8 mouse cellular contexts compared by ENCODE assay signal in the genomic region with DNA sequence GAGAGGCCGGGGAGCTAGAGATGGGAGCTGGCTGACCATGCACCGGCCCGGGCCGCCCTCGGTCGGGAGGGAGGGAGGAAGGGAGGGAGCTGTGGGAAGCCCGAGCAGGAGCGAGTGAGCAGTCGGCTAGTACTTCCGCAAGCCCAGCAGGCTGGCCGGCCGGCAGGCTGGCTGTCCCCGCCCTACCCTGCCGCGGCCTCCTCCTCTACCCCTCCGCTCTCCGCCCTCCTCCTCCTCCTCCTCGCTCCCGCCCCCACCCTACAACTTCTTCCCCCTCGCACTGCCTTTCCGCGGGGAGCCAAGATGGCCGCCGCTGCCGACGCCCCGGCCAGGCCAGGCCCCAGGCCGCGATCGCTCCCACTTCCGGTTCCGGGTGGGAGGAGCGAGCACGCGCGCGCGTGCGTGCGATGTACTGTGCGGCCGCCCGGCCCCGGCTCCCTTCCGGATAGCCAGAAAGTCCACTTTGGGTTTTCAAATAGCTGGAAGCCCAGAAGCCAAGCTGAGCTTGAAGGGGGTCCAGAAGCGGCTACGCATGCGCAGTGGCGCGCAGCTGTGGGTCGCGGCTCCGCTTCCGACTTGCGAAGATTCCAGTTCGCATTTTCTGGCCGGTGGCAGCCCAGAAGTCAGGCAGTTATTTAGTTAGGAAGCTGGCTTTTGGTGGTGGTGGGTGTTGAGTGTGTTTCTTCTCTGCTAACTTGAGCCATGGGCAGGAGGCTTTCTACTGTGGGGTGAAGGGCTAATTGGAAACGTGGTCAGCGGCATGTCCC. TPM values are rescaled to one million over a fixed set of nuclear protein-coding genes. Genes with fewer than 3 reads are reported as not detected.
DNase-seq lines count a peak whose midpoint lies in the region; ATAC-seq lines count a peak whose summit lies in the region.

TSS of gene Actr3 (minus strand) at position 359 of the 767 bp plus-strand sequence.

- DNase-seq in adipocyte (ENCODE audit: low spot score): peak; percentile 99
- peak; percentile 98 for DNase-seq in embryo, embryonic 10 days (ENCODE audit: low spot score)
- DNase-seq in gastrocnemius, postnatal 10 days: peak; percentile 100
- DNase-seq in induced T-regulatory cell, adult 2 months (ENCODE audit: low read depth): peak; percentile 99
- DNase-seq in left cerebral cortex, adult 9 months (ENCODE audit: low spot score in 2 of 2): peak; percentile 98 to 100
- DNase-seq in right cerebral cortex, postnatal 14 days: peak; percentile 99
- peak; percentile 99 to 100 for DNase-seq in urinary bladder, postnatal 36 days (ENCODE audit: low spot score in 2 of 2)

- ATAC-seq in megakaryocyte progenitor cell, adult 5-6 weeks (replicated peaks; ENCODE audit: poor library complexity): peak; percentile 71

RNA-seq across cellular contexts. Expression of gene Actr3, which starts in this region (rescaled TPM):
- total RNA-seq in gastrocnemius, postnatal 10 days (2021): 10 to 100 TPM; 83.7 to 94.4 TPM
- total RNA-seq in megakaryocyte progenitor cell, adult 5-6 weeks (2015): 593 and 655 TPM in 2 replicates
- 974 and 976 TPM in 2 replicates for total RNA-seq in megakaryocyte progenitor cell, adult 5-6 weeks (2017)

Comparison
In these comparisons a context has a peak if more than half of its experiments do, and no peak if none do; other contexts are left out.
1. Peak in every context shown above with its lines: DNase-seq and ATAC-seq.
2. RNA of gene Actr3 (total RNA-seq): 593 to 976 TPM in megakaryocyte progenitor cell, adult 5-6 weeks; 83.7 to 94.4 TPM in gastrocnemius, postnatal 10 days; every median in the first group is over 4 times any median in the second.